Mouse (Mus musculus) left cerebral cortex, postnatal 14 days (tissue): ENCODE measurements around the gene Zfp280c. TPM values are rescaled to one million over a fixed set of nuclear protein-coding genes. Genes with fewer than 3 reads are reported as not detected.
A peak's percentile ranks its signal among the peaks of the same experiment; 100 is the strongest.

Experiments
- DNase-seq, 2 experiments: peaks; one replicate each; pipeline ENCODE4 v3.0.0; 2021 to 2022; ENCODE audit warnings: low spot score in 2 of 2, mixed read lengths in 1 of 2
- intact Hi-C: fragments of 180-260 bp; cut with DNase I; formaldehyde crosslinking; loops from one replicate; pipeline ENCODE4 v1.15.1; 2025
- microRNA-seq, 2 experiments: library from miRNA; unstranded; fragments of <30 nt; microRNA quantifications; one replicate each; pipeline ENCODE4 v1.2.0; 2022
- total RNA-seq, 2 experiments: library from RNA; stranded (reverse); gene quantifications; 2 replicates each; pipeline ENCODE4 v1.2.3; 2021

Gene Zfp280c
- total RNA-seq, 2 experiments from 2014 or later: 20.6 to 21.8 TPM

DNA sequence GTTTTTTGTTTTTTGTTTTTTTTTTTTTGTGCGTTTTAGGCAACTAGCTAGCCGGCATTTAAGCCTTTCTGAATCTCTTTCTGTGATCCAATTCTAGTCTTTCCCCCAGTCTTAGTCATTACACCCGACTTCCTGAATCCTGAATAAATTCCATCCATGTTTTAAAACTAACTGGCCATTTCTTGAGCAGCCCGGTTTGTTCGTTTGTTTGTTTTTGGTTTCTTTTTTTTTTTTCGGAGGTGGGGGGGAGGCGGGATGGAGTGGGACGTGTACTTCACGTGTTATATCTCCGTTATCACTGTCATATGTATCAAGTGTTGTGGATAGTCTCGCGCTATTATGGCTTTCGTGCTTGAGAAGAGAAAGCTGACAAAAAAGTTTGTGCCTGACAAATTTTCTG lies 80.5 kb downstream of the Zfp280c start:
- intact Hi-C loops: no loop called here
- no peak for DNase-seq

DNA sequence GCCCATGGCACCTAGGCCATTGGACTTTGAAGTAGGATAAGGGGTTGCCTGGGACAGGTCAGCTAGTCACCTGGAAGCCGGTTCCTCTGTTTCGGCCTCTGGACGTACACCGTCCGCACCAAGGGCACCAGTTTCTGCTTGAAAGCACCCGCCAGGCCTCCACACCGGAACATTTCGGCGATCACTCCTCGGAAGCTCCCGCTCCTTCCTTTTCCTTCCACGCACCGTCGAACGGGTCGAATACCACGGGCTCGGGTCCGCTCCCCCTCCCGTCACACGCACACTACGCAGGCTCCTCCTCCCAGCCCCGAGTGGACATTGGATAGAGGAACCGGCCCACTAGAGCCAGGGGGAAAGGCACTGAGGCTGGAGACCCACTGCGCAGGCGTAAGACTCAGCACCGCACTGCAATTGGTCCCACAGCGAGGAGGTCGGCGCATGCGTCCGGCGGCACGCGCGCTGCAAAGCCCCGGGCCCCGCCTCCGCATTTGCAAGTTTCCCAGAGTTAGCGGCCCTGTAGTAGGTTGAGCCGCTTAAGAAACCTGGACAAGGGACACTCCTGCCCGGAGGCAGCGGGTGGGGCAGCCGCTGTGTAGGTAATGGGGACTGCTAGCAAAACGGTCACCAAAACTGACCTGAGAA lies 81.0 kb downstream of the Zfp280c start, which contains the start of gene Aifm1:
Gene Aifm1 (minus strand): TSS at position 398 of the 642 bp plus-strand sequence.
- peak; percentile 89 to 91 for DNase-seq
- intact Hi-C loops: no loop called here

GRCm38 (mm10) chrX:48493763-48494162 lies 100.5 kb downstream of the Zfp280c start:
- DNase-seq: no peak
- intact Hi-C loops: no loop called here

Small RNA genes within 50 kb of the gene (microRNA-seq; reads per million reads assigned to microRNA genes)
- gene Gm27828: 0 reads per million in 2 experiments

Other genes starting within 250 kb of the Zfp280c start
- 1 to 10 TPM in 1 of 2 experiments, under 1 TPM in 1; 0.87 to 1.2 TPM for gene Elf4, start 131.4 kb downstream of the Zfp280c start, total RNA-seq
- gene Aifm1, start 80.9 kb downstream of the Zfp280c start, total RNA-seq: 10 to 100 TPM; 28.8 to 31.8 TPM
- gene Rab33a, start 75.2 kb downstream of the Zfp280c start, total RNA-seq: 10 to 100 TPM; 32.7 to 35.0 TPM
- gene Slc25a14, start 28.9 kb upstream of the Zfp280c start, total RNA-seq: 10 to 100 TPM; 49.8 to 53.4 TPM
- not detected for gene Gpr119, start 80.0 kb upstream of the Zfp280c start, total RNA-seq
- 1 to 10 TPM; 4.8 TPM for gene Rbmx2, start 100.5 kb upstream of the Zfp280c start, total RNA-seq